Mouse (Mus musculus) c-Kit-negative CD71-positive TER-119-positive erythroid progenitor cells, embryonic 14.5 days (primary cell): Measurements from ENCODE around the gene Mnat1.
A peak's percentile ranks its signal among the peaks of the same experiment; 100 is the strongest.
"Not testable (repeated sequence)": the region's sequence is repeated elsewhere in the genome, so short reads cannot be mapped to it uniquely, and the experiment has no call there.

ENCODE experiments used
- DNase-seq: peaks from one replicate; pipeline ENCODE4 v3.0.0-alpha.2; 2013; ENCODE audit warnings: low read depth, low spot score

The Mnat1 gene

GRCm38 (mm10) chr12:73123093-73124041 lies at the start of gene Mnat1:
TSS of gene Mnat1 (plus strand) at chr12:73123717.
- peak; percentile 71 for DNase-seq

DNA sequence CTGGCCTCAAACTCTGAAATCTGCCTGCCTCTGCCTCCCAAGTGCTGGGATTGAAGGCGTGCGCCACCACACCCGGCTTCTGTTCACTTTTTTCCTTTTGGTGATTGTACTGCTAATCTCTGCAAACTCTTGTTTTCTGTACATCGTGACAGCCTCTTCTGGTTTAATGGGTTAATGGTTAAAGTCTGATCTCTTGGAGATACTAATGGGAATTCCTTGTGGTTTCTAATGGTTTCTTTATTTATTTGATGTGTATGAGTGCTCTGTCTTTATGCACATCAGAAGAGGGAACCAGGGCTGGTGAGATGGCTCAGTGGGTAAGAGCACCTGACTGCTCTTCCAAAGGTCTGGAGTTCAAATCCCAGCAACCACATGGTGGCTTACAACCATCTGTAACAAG lies 41.7 kb upstream of the Mnat1 start:
- not testable (repeated sequence) for DNase-seq

DNA sequence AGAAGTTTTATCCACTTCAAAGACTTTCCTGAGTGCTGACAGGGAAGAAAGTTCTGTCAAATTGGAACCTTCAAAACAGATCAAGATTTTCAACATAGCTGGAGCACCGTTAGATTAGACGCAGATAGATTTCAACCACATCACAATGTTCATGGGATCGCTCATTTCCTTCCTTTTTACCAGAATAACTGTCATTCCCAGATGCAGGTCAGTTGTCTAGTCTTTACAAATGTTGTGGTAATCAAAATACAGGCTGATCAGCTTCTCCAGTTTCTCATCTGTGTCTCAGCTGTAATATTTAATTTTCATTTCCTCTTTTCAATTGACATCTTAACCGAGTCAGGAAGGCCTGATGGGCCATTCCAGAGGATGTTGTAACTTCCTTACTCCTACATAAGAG lies 39.7 kb upstream of the Mnat1 start:
- no peak for DNase-seq

- DNase-seq = no peak
These were observed 37.5 kb upstream of the Mnat1 start for GRCm38 (mm10) chr12:73085739-73086630.

DNA sequence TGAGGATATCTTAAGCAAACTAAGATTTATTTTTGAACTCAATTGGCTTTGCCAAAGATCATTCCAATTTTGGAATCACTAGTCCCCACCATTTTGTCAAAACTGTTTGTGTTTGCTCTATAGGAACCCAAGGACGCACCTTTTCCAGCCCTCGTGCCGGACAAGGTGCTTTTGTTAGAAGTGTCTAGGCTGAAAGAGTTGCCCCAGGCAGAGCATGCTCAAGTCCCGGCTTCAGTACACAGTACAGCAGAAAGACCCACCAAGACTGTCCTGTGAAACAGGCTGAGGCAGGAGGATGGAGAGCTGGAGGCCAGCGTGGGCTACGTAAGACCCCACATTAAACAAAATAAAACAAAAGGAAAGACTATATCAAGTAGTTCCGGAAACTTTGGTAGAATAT lies 36.4 kb upstream of the Mnat1 start:
- no peak for DNase-seq

- no peak for DNase-seq
These were observed 35.0 kb upstream of the Mnat1 start for GRCm38 (mm10) chr12:73088500-73088899.

DNA sequence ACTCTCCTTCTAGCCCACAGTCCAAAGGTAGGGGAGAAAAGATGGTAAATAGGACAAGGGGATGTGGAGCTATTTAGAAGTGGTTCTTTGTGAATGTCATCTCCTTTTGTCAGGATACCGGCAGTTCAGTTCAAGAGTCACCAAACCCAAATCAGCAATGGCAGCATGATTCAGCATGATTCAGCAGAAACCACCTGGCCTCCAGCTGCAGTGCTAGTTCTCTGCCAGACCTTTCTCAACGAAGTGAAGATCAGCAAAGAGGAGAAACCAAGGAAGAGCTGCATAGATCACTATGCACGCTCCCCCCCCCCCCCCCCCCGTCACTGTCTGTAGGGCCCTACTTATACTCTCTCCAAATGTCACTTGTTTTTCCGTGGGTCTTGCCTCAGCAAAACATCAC lies 34.6 kb upstream of the Mnat1 start:
- DNase-seq = peak; percentile 94

GRCm38 (mm10) chr12:73090672-73091335 lies 32.7 kb upstream of the Mnat1 start:
- no peak for DNase-seq

GRCm38 (mm10) chr12:73094189-73094588 lies 29.3 kb upstream of the Mnat1 start:
- no peak for DNase-seq

DNA sequence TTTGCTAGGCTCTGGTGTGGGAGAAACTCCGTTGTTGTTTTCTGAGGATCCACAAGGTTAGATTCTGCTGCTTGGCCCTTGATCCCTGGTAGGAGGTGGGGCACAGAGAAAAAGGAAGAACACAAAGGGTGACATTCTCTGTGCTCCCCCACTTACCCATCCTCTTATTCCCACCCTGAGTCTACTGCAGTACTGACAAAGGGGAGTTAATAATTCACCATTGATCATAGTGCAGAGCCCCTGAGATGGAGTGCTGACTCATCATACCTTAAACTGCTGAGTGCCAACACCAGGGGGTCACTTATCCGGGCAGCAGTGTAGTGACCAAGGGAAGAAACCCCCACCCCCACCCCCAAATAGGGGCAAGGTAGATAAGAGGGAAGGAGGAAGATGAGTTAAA lies 28.9 kb upstream of the Mnat1 start:
- no peak for DNase-seq

- DNase-seq = not testable (repeated sequence)
These were observed 27.3 kb upstream of the Mnat1 start for GRCm38 (mm10) chr12:73096177-73096576.

- DNase-seq = no peak
These were observed 24.9 kb upstream of the Mnat1 start for GRCm38 (mm10) chr12:73098593-73098992.

DNA sequence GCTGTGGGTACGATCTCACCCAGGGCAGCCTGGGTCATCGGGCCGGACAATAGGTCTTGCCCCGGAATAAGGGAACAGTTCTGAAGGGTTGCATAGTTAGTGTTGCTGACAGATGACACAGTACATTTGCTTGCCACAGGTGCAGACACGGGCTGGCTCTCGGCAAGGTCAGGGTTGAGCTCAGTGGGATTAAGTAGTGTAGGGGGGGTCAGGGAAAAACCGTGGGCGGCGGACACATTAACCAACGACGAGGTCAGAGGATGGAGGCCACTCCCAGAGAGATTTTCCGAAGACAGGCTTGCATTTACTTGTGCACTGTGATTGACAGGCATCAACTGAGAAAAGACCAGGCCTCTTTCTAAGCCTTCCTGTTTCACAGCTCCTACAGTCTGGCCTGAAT lies 19.8 kb upstream of the Mnat1 start:
- DNase-seq = no peak

GRCm38 (mm10) chr12:73107821-73108220 lies 15.7 kb upstream of the Mnat1 start:
- no peak for DNase-seq

DNA sequence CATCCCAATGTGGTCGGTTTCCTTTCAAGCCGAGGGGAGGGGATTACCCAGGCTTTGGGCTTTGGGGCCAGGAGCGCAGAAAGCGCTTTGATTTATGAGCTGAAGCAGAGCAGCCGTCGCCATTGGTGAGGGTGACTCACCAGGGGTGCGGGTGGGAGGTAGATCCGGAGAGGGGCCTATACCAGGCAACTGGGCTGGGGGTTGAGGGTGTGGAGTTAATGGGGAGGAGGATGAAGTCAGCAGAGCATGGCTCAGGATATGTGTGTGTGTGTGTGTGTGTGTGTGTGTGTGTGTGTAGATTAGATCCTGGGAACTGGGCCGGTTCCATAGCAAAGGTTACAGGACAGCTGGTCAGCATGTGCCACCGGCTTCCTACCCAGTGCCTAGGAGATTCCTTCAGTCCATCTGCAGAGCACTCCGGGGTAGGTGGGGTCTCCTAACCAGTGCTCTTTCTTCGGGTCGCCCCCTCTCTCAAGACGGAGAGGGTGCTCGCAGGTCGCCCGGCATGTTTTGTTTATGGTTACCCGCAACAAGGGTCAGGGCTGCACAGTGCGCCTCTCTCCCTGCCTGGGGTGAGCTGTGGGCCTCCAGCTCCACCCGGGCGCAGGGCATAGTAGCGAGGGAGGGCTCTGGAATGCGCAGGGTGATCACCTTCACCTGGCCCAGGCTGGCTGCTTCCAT lies 12.9 kb upstream of the Mnat1 start:
- no peak for DNase-seq

- no peak for DNase-seq
These were observed 11.8 kb upstream of the Mnat1 start for GRCm38 (mm10) chr12:73111561-73112325.

GRCm38 (mm10) chr12:73112326-73113087 lies 11.0 kb upstream of the Mnat1 start:
- no peak for DNase-seq

- no peak for DNase-seq
These were observed 10.3 kb upstream of the Mnat1 start, which contains the start of gene Six4 for GRCm38 (mm10) chr12:73113196-73113595. TSS of gene Six4 (minus strand) at chr12:73113456.

- no peak for DNase-seq
These were observed 1.7 kb downstream of the Mnat1 start for GRCm38 (mm10) chr12:73125250-73125649.

GRCm38 (mm10) chr12:73140732-73141131 lies 17.2 kb downstream of the Mnat1 start:
- DNase-seq = no peak
